Mouse (Mus musculus) heart, embryonic 11.5 days (tissue): ENCODE results near the gene Gm20538. TPM values are rescaled to one million over a fixed set of nuclear protein-coding genes. Genes with fewer than 3 reads are reported as not detected.

Experiments
- ATAC-seq: fragments of 200-750 bp; cut with Nextera tagmentation; replicated peaks from 2 replicates; pipeline ENCODE4 v1.8.0; 2017; ENCODE audit warnings: moderate library complexity; ENCODE audit not compliant: insufficient number of reproducible peaks, low FRiP score, low TSS enrichment
- H3K27ac ChIP-seq: fragments of 300-500 bp; sonication (generic); 2 replicates; pipeline ENCODE4 v1.5.1; 2014; ENCODE audit warnings: mild to moderate bottlenecking, low read depth, low read length
- H3K27me3 ChIP-seq: fragments of 300-500 bp; sonication (generic); 2 replicates; pipeline ENCODE4 v1.6.1; 2014; ENCODE audit warnings: mild to moderate bottlenecking, low read length, mixed read lengths; ENCODE audit not compliant: control insufficient read depth, insufficient read depth
- H3K36me3 ChIP-seq: fragments of 300-500 bp; sonication (generic); 2 replicates; pipeline ENCODE4 v1.6.1; 2014; ENCODE audit warnings: mild to moderate bottlenecking, low read length, moderate library complexity, mixed read lengths; ENCODE audit not compliant: control insufficient read depth, insufficient read depth
- H3K4me1 ChIP-seq: fragments of 300-500 bp; sonication (generic); 2 replicates; pipeline ENCODE4 v1.6.1; 2014; ENCODE audit warnings: low read length; ENCODE audit not compliant: control insufficient read depth, insufficient read depth
- H3K4me2 ChIP-seq: fragments of 300-500 bp; sonication (generic); 2 replicates; pipeline ENCODE4 v1.6.1; 2014; ENCODE audit warnings: mild to moderate bottlenecking, moderate library complexity
- H3K4me3 ChIP-seq: fragments of 300-500 bp; sonication (generic); 2 replicates; pipeline ENCODE4 v1.5.1; 2014; ENCODE audit warnings: low read depth, low read length
- H3K9ac ChIP-seq: fragments of 300-500 bp; sonication (generic); 2 replicates; pipeline ENCODE4 v1.6.1; 2014; ENCODE audit warnings: mild to moderate bottlenecking, low read depth, low read length, moderate library complexity
- H3K9me3 ChIP-seq: fragments of 300-500 bp; sonication (generic); replicated peaks from 2 replicates; pipeline ENCODE4 v1.6.1; 2016; ENCODE audit warnings: low read length; ENCODE audit not compliant: control insufficient read depth
- WGBS: fragments of 180-500 bp; shearing (Covaris S2); extraction: QIAGEN DNeasy Blood & Tissue Kit; methylation state at CpG from one replicate; pipeline ENCODE4 v1.1.7; 2014; ENCODE audit not compliant: insufficient replicate concordance; 5-methylcytosine and 5-hydroxymethylcytosine counted together
- polyA plus RNA-seq: library from polyadenylated mRNA; unstranded; fragments of >200 nt; fragmentation: Nextera tagmentation; extraction: Ambion mirVana; gene quantifications from 2 replicates; pipeline ENCODE4 v1.2.1, GENCODE M21; 2014

The Gm20538 gene
- polyA plus RNA-seq, 1 experiment from 2014 or later: not detected

GRCm38 (mm10) chr19:44576275-44576674 lies 23.6 kb upstream of the Gm20538 start:
- no peaks in the 10 kb centered on the region for H3K9me3 ChIP-seq
- no peaks in the 10 kb centered on the region for H3K27me3 ChIP-seq
- no peak overlapping the region for H3K27ac ChIP-seq
- no peak overlapping the region for H3K9ac ChIP-seq
- no peak for ATAC-seq
- no peak overlapping the region for H3K4me2 ChIP-seq
- peaks cover 17% of the 10 kb centered on the region for H3K36me3 ChIP-seq
- no peaks in the 10 kb centered on the region for H3K4me1 ChIP-seq
- WGBS: 68% methylated on average over 7 of the region's 7 CpGs
- H3K4me3 ChIP-seq: no peak overlapping the region

- H3K4me2 ChIP-seq: no peak overlapping the region
- no peaks in the 10 kb centered on the region for H3K9me3 ChIP-seq
- peaks cover 43% of the 10 kb centered on the region for H3K36me3 ChIP-seq
- no peak overlapping the region for H3K27ac ChIP-seq
- no peak for ATAC-seq
- H3K9ac ChIP-seq: no peak overlapping the region
- H3K27me3 ChIP-seq: no peaks in the 10 kb centered on the region
- peaks cover 12% of the 10 kb centered on the region for H3K4me1 ChIP-seq
- WGBS: 82% methylated on average over 3 of the region's 3 CpGs
- no peak overlapping the region for H3K4me3 ChIP-seq
Observed at GRCm38 (mm10) chr19:44567763-44568162, 15.1 kb upstream of the Gm20538 start.

- Histone ChIP-seq H3K4me3 (no peak overlapping the region), H3K27ac (no peak overlapping the region), H3K27me3 (no peaks in the 10 kb centered on the region), H3K9ac (no peak overlapping the region), H3K4me2 (peak overlapping the region; percentile 90; the same call in 1 of the 2 replicates), H3K9me3 (no peaks in the 10 kb centered on the region), H3K36me3 (peaks cover 15% of the 10 kb centered on the region; the same call in 1 of the 2 replicates), H3K4me1 (peaks cover 12% of the 10 kb centered on the region)
- no peak for ATAC-seq
- WGBS: 89% methylated on average over 14 of the region's 14 CpGs
Observed at GRCm38 (mm10) chr19:44564006-44564405, 11.4 kb upstream of the Gm20538 start.

- Histone ChIP-seq H3K36me3 (peaks cover 7% of the 10 kb centered on the region; the same call in 1 of the 2 replicates), H3K9ac (peak within 1 kb of the TSS; percentile 82), H3K27me3 (no peaks in the 10 kb centered on the region), H3K9me3 (no peaks in the 10 kb centered on the region), H3K4me2 (peak within 1 kb of the TSS; percentile 90), H3K4me1 (peaks cover 12% of the 10 kb centered on the region), H3K27ac (peak within 1 kb of the TSS; percentile 50), H3K4me3 (peak within 1 kb of the TSS; percentile 85)
- ATAC-seq: peak; percentile 92
- WGBS: under 1% methylated on average over 33 of the region's 33 CpGs
Observed at GRCm38 (mm10) chr19:44562652-44563206, 10.1 kb upstream of the Gm20538 start, which contains the start of gene Hif1an. Hif1an (plus strand) TSS chr19:44562850.

- Histone ChIP-seq H3K9ac (peak within 1 kb of the TSS; percentile 97), H3K4me3 (peak within 1 kb of the TSS; percentile 96), H3K4me1 (peaks cover 7% of the 10 kb centered on the region; the same call in 1 of the 2 replicates), H3K27me3 (no peaks in the 10 kb centered on the region), H3K36me3 (peaks cover 13% of the 10 kb centered on the region), H3K4me2 (peak within 1 kb of the TSS; percentile 88), H3K27ac (peak within 1 kb of the TSS; percentile 70), H3K9me3 (no peaks in the 10 kb centered on the region)
- peak; percentile 71 for ATAC-seq
- under 1% methylated on average over 50 of the region's 50 CpGs for WGBS
Observed at GRCm38 (mm10) chr19:44554861-44555590, 2.4 kb upstream of the Gm20538 start, which contains the start of gene Ndufb8. Ndufb8 (minus strand) TSS chr19:44555440.

GRCm38 (mm10) chr19:44554490-44554860 lies 1.8 kb upstream of the Gm20538 start:
- WGBS: 2% methylated on average over 8 of the region's 8 CpGs
- H3K4me3 ChIP-seq: peak overlapping the region; percentile 96
- H3K27ac ChIP-seq: peak overlapping the region; percentile 70
- H3K36me3 ChIP-seq: peaks cover 18% of the 10 kb centered on the region
- no peaks in the 10 kb centered on the region for H3K9me3 ChIP-seq
- H3K9ac ChIP-seq: peak overlapping the region; percentile 97
- no peaks in the 10 kb centered on the region for H3K27me3 ChIP-seq
- H3K4me2 ChIP-seq: peak overlapping the region; percentile 88
- H3K4me1 ChIP-seq: peaks cover 7% of the 10 kb centered on the region; the same call in 1 of the 2 replicates
- ATAC-seq: no peak

GRCm38 (mm10) chr19:44553286-44553685 lies 655 bp upstream of the Gm20538 start:
- no peak overlapping the region; the same call in 1 of the 2 replicates for H3K4me2 ChIP-seq
- peaks cover 7% of the 10 kb centered on the region; the same call in 1 of the 2 replicates for H3K4me1 ChIP-seq
- no peak for ATAC-seq
- H3K27me3 ChIP-seq: no peaks in the 10 kb centered on the region
- WGBS: 95% methylated on average over 4 of the region's 4 CpGs
- no peak overlapping the region for H3K9ac ChIP-seq
- no peaks in the 10 kb centered on the region for H3K9me3 ChIP-seq
- no peak overlapping the region for H3K27ac ChIP-seq
- peaks cover 27% of the 10 kb centered on the region for H3K36me3 ChIP-seq
- H3K4me3 ChIP-seq: no peak overlapping the region

- peak within 1 kb of the TSS; percentile 67 for H3K4me3 ChIP-seq
- peaks cover 22% of the 10 kb centered on the region for H3K36me3 ChIP-seq
- H3K9ac ChIP-seq: peak within 1 kb of the TSS; percentile 64
- 0 out of 2 replicates have a peak, but pooled peaks cover 3% of the 10 kb centered on the region for H3K27me3 ChIP-seq
- peak within 1 kb of the TSS; percentile 86 for H3K4me2 ChIP-seq
- H3K4me1 ChIP-seq: no peaks in the 10 kb centered on the region; the same call in 1 of the 2 replicates
- no peak within 1 kb of the TSS for H3K27ac ChIP-seq
- peaks cover 5% of the 10 kb centered on the region; the same call in 1 of the 2 replicates for H3K9me3 ChIP-seq
- under 1% methylated on average over 47 of the region's 47 CpGs for WGBS
- ATAC-seq: 0 out of 2 replicates have a peak, but pooled peaks have one; percentile 42
Observed at GRCm38 (mm10) chr19:44545321-44546041, 7.2 kb downstream of the Gm20538 start, which contains the start of gene Sec31b. Sec31b (minus strand) TSS chr19:44545864.
